Mouse (Mus musculus): ENCODE results near the gene Pdzd4. TPM values are rescaled to one million over a fixed set of nuclear protein-coding genes. Genes with fewer than 3 reads are reported as not detected.

Pdzd4 gene
- polyA plus RNA-seq, 1 experiment from 2014 or later: 0.30 TPM

DNA sequence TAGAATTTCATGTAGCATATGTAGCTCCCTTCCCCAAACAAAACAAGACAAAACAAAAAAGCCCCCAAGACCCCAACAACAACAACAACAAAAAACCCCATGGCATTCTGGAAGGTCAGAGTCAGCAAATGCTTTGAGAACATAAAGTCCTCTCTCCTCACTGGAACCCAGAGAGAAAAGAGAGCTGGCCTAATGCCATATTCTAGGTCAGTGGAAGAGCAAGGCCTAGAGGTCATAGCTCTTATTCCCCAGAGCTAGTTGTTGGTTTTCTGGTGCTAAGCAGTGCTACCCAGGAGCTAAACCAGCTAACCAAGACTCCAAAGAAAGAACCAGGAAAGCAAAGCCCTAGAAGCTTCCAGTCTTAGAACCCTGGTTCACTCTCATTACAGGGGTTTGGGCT is 39.1 kb downstream of the Pdzd4 start:
- H3K4me3 ChIP-seq: peak overlapping the region; percentile 74
- no peaks in the 10 kb centered on the region for H3K9me3 ChIP-seq (replicated peaks)
- peak overlapping the region; percentile 62 for H3K4me2 ChIP-seq
- peak overlapping the region; percentile 78 for H3K9ac ChIP-seq
- peak overlapping the region; percentile 96 for H3K27ac ChIP-seq
- no peaks in the 10 kb centered on the region for H3K27me3 ChIP-seq
- no peak for ATAC-seq (replicated peaks; ENCODE audit: insufficient number of reproducible peaks, insufficient read depth, low FRiP score, low read depth)
- H3K36me3 ChIP-seq: peaks cover 19% of the 10 kb centered on the region
- peaks cover 13% of the 10 kb centered on the region for H3K4me1 ChIP-seq (replicated peaks)

DNA sequence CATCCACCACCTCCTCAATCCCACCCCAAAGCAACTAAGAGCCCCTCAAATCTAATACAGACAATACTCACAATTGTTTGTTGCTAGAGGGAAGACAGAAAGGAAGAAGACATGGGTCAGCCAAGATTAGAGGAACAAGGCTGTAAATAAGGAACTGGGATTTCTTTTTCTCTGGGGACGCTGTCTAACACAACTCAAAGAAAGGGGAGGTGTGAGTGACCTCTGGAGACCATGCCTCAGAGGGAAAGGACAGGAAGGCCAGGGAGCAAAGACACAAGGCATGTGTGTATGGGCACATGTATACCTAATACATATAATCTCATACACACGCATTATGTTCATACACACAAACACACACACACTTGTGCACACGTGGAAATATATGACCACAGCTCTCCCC is 42.5 kb downstream of the Pdzd4 start:
- Histone ChIP-seq H3K4me2 (no peak overlapping the region), H3K27me3 (no peaks in the 10 kb centered on the region), H3K9ac (no peak overlapping the region), H3K36me3 (peaks cover 36% of the 10 kb centered on the region), H3K9me3 (replicated peaks) (no peaks in the 10 kb centered on the region), H3K4me3 (no peak overlapping the region), H3K4me1 (replicated peaks) (peaks cover 6% of the 10 kb centered on the region), H3K27ac (no peak overlapping the region)
- WGBS: 87% methylated on average over 3 of the region's 3 CpGs
- ATAC-seq (replicated peaks; ENCODE audit: insufficient number of reproducible peaks, insufficient read depth, low FRiP score, low read depth): no peak

DNA sequence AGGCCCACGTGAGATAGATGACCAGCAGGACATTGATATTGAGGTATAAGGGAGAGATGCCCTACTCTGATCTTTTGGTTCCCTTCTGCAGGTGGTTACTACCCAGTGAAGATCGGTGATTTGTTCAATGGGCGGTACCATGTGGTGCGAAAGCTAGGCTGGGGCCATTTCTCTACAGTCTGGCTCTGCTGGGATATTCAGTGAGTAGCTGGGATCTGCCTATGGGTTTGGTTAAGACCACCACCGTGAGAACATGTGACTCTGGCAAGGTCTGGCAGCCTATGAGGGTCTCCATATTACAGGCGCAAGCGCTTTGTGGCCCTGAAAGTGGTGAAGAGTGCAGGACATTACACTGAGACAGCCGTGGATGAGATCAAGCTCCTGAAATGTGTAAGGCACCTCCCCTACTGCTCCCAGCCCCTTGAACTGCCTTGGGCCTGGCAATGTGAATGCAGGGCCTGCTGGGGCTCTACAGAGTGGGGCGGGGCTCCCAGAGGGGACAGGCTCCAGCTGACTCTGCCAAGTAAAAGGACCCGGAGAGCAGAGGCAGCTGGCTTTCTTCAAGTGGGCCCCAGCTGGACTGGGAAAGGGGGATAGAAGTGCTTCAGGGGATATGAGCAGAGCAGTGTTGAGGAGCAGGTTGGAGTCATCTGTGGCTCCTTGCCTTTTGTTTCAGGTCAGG is 49.8 kb downstream of the Pdzd4 start:
- no peaks in the 10 kb centered on the region for H3K9me3 ChIP-seq (replicated peaks)
- peak overlapping the region; percentile 46 for H3K4me3 ChIP-seq
- 51% methylated on average over 10 of the region's 10 CpGs for WGBS
- H3K36me3 ChIP-seq: peaks cover 23% of the 10 kb centered on the region
- H3K27me3 ChIP-seq: no peaks in the 10 kb centered on the region
- H3K4me1 ChIP-seq (replicated peaks): peaks cover 7% of the 10 kb centered on the region
- H3K27ac ChIP-seq: peak overlapping the region; percentile 92
- ATAC-seq (replicated peaks; ENCODE audit: insufficient number of reproducible peaks, insufficient read depth, low FRiP score, low read depth): peak; percentile 61
- H3K9ac ChIP-seq: peak overlapping the region; percentile 56
- peak overlapping the region; percentile 57 for H3K4me2 ChIP-seq

DNA sequence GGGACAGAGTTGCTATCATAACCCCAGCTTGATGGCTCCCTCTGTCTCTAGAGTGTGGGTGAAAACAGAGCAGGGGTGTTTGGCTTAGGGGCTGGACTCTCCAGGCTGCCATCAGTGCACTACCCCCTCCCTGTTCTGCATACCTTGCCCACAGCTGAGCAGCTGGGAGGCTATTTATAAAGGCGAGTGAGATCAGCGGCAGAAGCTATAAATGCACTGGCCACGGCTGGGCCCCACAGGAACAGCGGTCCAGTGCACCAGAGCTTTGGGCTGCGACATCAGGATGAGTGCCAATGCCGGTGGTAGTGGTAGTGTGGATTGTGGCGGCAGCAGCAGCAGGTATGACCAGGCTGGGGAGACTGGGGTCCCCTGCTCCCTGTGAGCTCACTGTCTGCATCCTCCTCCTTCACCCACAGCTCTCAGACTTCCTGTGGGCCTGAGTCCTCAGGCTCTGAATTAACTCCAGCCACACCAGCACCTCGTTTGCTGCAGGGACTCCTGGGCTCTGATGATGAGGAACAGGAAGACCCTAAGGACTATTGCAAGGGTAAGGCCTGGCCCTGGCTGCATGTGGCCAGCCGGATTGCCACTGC is 50.5 kb downstream of the Pdzd4 start, which contains the start of gene Srpk3:
Gene Srpk3 (plus strand): TSS at position 238 of the 593 bp plus-strand sequence.
- WGBS: 35% methylated on average over 9 of the region's 9 CpGs
- peak within 1 kb of the TSS; percentile 46 for H3K4me3 ChIP-seq
- peak; percentile 78 for ATAC-seq (replicated peaks; ENCODE audit: insufficient number of reproducible peaks, insufficient read depth, low FRiP score, low read depth)
- peak within 1 kb of the TSS; percentile 56 for H3K9ac ChIP-seq
- peaks cover 7% of the 10 kb centered on the region for H3K4me1 ChIP-seq (replicated peaks)
- peak within 1 kb of the TSS; percentile 92 for H3K27ac ChIP-seq
- peak within 1 kb of the TSS; percentile 57 for H3K4me2 ChIP-seq
- H3K9me3 ChIP-seq (replicated peaks): no peaks in the 10 kb centered on the region
- peaks cover 16% of the 10 kb centered on the region; the same call in 1 of the 2 replicates for H3K36me3 ChIP-seq
- H3K27me3 ChIP-seq: no peaks in the 10 kb centered on the region

DNA sequence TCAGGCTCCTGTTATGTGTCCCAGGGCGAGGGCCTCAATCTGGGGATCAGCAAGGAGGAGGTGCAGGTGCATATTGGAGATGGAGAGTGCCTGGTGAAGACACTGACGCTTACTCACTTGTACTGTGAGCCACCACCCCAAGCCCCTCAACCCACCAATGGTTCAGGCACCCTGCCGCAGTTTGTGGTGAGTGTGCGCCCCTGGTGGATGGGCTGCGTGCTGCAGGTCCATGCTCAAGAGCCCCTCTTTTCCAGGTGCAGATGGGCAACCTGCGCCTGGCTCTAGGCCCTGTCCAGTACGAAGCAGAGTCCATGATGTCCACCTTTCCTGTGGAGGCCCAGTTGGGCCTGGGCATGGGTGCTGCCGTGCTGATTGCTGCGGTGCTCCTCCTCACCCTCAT is 57.5 kb downstream of the Pdzd4 start:
- Histone ChIP-seq H3K4me3 (no peak overlapping the region), H3K9ac (no peak overlapping the region), H3K27ac (no peak overlapping the region), H3K4me1 (replicated peaks) (peaks cover 9% of the 10 kb centered on the region; the same call in 1 of the 2 replicates), H3K36me3 (no peaks in the 10 kb centered on the region), H3K27me3 (no peaks in the 10 kb centered on the region), H3K4me2 (no peak overlapping the region), H3K9me3 (replicated peaks) (no peaks in the 10 kb centered on the region)
- WGBS: 56% methylated on average over 9 of the region's 9 CpGs
- ATAC-seq (replicated peaks; ENCODE audit: insufficient number of reproducible peaks, insufficient read depth, low FRiP score, low read depth): no peak

DNA sequence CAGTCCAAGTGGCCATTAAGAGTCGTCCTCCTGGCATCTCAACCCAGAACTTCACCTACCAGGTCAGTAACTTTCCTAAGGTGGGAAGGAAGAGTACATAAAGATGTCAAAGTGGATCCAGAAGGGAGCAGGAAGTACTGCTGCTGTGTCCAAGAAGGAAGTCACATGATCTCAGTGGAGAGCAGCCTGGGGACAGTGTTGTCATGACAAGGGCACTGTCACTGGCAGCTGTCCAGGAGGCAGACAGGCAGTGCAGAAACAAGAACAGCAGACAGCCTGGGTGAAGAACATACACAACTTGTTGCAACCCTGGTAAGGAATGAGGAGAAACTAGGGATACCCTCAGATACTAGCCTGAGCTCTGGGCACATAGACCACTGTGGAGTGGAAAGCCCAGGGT is 59.5 kb downstream of the Pdzd4 start:
- Histone ChIP-seq H3K4me2 (no peak overlapping the region), H3K36me3 (no peaks in the 10 kb centered on the region), H3K27me3 (no peaks in the 10 kb centered on the region), H3K9me3 (replicated peaks) (no peaks in the 10 kb centered on the region), H3K27ac (0 out of 2 replicates have a peak overlapping the region, but pooled peaks have one; percentile 26), H3K4me1 (replicated peaks) (peaks cover 9% of the 10 kb centered on the region; the same call in 1 of the 2 replicates), H3K9ac (no peak overlapping the region), H3K4me3 (no peak overlapping the region)
- no peak; the same call in 1 of the 2 replicates for ATAC-seq (replicated peaks; ENCODE audit: insufficient number of reproducible peaks, insufficient read depth, low FRiP score, low read depth)
- 58% methylated on average over 1 of the region's 1 CpGs for WGBS

DNA sequence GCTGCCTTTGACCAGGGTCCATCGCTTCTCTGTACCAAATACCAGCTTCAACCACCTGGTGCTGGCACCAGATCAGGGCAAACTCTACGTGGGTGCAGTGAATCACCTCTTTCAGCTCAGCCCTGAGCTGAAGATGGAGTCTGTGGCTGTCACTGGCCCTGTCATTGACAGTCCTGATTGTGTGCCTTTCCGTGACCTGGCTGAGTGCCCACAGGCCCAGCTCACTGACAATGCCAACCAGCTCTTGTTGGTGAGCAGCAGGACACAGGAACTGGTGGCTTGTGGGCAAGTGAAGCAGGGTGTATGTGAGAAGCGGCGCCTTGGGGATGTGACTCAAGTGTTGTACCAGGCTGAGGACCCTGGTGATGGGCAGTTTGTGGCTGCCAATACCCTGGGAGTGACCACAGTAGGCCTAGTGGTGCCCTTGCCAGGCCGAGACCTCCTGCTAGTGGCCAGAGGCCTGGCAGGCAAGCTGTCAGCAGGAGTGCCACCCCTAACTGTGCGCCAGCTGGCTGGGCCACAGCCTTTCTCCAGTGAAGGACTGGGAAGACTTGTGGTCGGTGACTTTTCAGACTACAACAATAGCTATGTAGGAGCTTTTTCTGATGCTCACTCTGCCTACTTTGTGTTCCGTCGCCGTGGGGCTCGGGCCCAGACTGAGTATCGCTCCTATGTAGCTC is 66.0 kb downstream of the Pdzd4 start:
- no peaks in the 10 kb centered on the region for H3K36me3 ChIP-seq
- H3K27me3 ChIP-seq: no peaks in the 10 kb centered on the region
- H3K4me2 ChIP-seq: no peak overlapping the region
- H3K9ac ChIP-seq: no peak overlapping the region
- ATAC-seq (replicated peaks; ENCODE audit: insufficient number of reproducible peaks, insufficient read depth, low FRiP score, low read depth): no peak
- 71% methylated on average over 13 of the region's 13 CpGs for WGBS
- H3K27ac ChIP-seq: no peak overlapping the region
- H3K4me3 ChIP-seq: no peak overlapping the region
- peaks cover 4% of the 10 kb centered on the region; the same call in 1 of the 2 replicates for H3K4me1 ChIP-seq (replicated peaks)
- H3K9me3 ChIP-seq (replicated peaks): no peaks in the 10 kb centered on the region

DNA sequence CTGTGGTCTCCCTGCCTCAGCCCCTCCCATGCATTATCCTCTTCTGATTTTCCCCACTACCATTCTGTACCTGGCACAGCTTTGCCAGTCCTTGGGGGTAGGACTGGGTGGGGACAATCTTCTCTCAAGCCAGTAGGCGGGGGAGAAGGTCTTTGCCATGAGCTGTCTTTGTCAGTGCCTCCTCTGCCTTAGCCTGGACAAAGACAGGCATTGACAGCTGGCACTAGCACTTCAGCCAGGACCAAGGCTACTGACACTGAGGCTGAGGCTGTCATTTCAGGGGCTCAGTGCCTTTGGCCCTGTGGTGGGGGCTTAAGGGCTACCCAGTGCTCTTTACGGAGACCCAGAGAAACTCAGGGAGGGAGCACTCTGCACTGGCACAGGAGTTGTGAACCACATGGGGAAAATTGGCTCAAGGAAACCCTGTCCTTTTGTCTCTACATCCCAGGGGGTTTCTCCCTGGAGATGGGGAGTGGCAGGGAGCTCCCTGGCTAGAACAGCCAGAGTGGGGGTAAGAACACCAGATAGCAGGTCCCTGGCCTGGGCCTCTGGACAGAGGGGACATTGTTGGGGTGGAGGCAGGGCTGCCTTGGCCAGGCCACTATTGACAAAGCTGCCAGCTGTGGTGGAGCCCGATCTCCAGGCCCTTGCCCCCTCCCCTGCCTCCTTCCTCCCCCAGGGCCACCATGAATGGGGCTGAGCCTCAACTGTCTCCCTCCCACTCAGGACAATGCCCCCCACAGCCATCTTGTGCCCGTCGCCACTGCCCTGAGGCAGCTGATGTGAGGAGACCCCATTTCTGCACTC is 68.2 kb downstream of the Pdzd4 start, which contains the start of gene Plxnb3:
Gene Plxnb3 (plus strand): TSS at position 757 of the 807 bp plus-strand sequence.
- Histone ChIP-seq H3K4me1 (replicated peaks) (peaks cover 4% of the 10 kb centered on the region; the same call in 1 of the 2 replicates), H3K4me2 (no peak within 1 kb of the TSS), H3K9me3 (replicated peaks) (no peaks in the 10 kb centered on the region), H3K4me3 (no peak within 1 kb of the TSS), H3K27me3 (no peaks in the 10 kb centered on the region), H3K9ac (no peak within 1 kb of the TSS), H3K36me3 (no peaks in the 10 kb centered on the region), H3K27ac (no peak within 1 kb of the TSS)
- ATAC-seq (replicated peaks; ENCODE audit: insufficient number of reproducible peaks, insufficient read depth, low FRiP score, low read depth): no peak
- WGBS: 64% methylated on average over 5 of the region's 5 CpGs

DNA sequence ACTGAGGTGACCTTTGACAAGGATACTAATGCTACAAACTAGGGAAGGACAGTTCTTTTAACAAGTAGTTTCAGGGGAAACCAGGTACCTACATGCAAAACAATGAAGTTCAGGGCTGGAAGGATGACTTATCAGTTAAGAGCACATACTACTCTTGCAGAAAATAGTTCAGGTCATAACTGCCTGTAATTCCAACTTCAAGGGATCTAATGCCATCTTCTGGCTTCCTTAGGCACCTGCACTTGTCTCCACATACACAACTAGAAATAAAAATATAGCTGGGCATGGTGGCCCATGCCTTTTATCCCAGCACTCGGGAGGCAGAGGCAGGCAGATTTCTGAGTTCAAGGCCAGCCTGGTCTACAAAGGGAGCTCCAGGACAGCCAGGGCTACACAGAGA is 75.8 kb downstream of the Pdzd4 start:
- Histone ChIP-seq H3K9me3 (replicated peaks) (no peaks in the 10 kb centered on the region), H3K4me1 (replicated peaks) (no peaks in the 10 kb centered on the region), H3K27me3 (no peaks in the 10 kb centered on the region), H3K9ac (no peak overlapping the region), H3K4me3 (no peak overlapping the region), H3K4me2 (no peak overlapping the region), H3K27ac (no peak overlapping the region), H3K36me3 (no peaks in the 10 kb centered on the region)
- no peak for ATAC-seq (replicated peaks; ENCODE audit: insufficient number of reproducible peaks, insufficient read depth, low FRiP score, low read depth)
- 86% methylated on average over 1 of the region's 1 CpGs for WGBS

DNA sequence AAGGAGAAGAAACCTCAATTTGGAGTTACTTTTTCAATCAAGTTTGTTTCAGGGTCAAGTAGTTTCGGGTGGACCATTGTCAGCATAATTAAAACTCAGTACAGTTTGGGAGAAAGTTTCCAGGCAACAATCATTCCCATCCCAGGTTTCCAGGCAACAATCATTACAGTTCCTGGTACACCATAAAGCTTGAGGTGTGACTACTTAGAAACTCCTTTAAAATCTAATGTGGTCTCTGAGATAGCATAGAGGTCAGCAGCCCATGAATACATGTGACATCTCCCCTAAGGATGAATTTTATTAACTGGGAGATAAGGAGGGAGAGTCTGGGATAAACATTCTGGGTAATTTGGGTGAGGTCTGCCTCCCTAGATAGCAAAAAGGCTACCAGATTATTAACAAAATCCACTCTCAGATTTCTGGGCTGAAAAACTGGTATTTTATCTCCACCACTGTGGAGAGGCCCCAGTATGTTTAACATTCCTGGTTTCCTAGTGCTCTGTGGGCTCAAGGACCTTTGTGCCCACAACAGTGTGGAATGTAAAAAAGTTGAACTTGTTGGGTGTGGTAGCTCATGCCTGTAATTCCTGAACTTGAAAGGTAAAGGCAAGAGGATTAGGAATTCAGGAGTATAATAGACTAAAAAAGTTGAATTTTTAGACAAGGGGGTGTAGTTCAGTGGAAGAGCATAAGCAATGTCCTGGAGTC is 79.8 kb downstream of the Pdzd4 start:
- ATAC-seq (replicated peaks; ENCODE audit: insufficient number of reproducible peaks, insufficient read depth, low FRiP score, low read depth): no peak
- H3K27ac ChIP-seq: no peak overlapping the region
- H3K9ac ChIP-seq: no peak overlapping the region

More for the DNA sequence above, 79.8 kb downstream of the Pdzd4 start:
- Histone ChIP-seq H3K4me2 (no peak overlapping the region), H3K4me1 (replicated peaks) (no peaks in the 10 kb centered on the region), H3K4me3 (no peak overlapping the region), H3K9me3 (replicated peaks) (no peaks in the 10 kb centered on the region), H3K36me3 (no peaks in the 10 kb centered on the region), H3K27me3 (no peaks in the 10 kb centered on the region)
- 47% methylated on average over 1 of the region's 1 CpGs for WGBS
